Mouse (Mus musculus): ENCODE results near the gene Gps2. TPM values are rescaled to one million over a fixed set of nuclear protein-coding genes. Genes with fewer than 3 reads are reported as not detected.
"Not testable (repeated sequence)": the region's sequence is repeated elsewhere in the genome, so short reads cannot be mapped to it uniquely, and the experiment has no call there.

Gps2 gene
- polyA plus RNA-seq, 1 experiment from 2014 or later = 89.0 TPM

DNA sequence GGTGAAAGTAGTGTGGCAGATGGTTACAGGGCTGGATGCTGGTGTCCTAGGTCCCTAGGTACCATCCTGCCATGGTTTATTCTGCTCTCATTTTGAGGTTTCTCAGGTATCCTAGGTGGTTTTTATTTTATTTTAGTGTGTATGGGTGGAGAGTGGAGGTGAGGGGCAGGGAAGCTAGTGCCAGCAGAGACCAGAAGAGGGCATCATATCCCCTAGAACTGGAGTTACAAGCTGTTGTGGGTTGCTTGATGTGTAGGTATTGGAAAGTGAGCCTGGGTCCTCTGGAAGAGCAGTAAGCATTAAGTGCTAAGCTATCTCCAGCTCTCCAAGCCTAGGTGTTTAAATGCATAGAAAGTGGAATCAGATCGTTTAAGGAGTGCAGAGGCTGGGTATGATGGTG is 38.6 kb downstream of the Gps2 start:
- Histone ChIP-seq H3K36me3 (ENCODE audit: control insufficient read depth, insufficient read depth, low read length) (no peaks in the 10 kb centered on the region), H3K27me3 (ENCODE audit: control insufficient read depth, insufficient read depth, low read length) (no peaks in the 10 kb centered on the region), H3K27ac (ENCODE audit: low read depth, low read length) (no peak overlapping the region), H3K9me3 (ENCODE audit: control insufficient read depth, low read length) (no peaks in the 10 kb centered on the region), H3K4me3 (ENCODE audit: low read depth, low read length) (no peak overlapping the region), H3K9ac (ENCODE audit: low read depth, low read length) (no peak overlapping the region), H3K4me1 (replicated peaks; ENCODE audit: control insufficient read depth, insufficient read depth, low read length) (peaks cover 6% of the 10 kb centered on the region; the same call in 1 of the 2 replicates), H3K4me2 (replicated peaks; ENCODE audit: low read depth, low read length) (no peak overlapping the region)
- no peak for ATAC-seq (ENCODE audit: low FRiP score)
- DNase-seq (ENCODE audit: low spot score) = no peak
- WGBS = 55% methylated on average over 1 of the region's 1 CpGs

DNA sequence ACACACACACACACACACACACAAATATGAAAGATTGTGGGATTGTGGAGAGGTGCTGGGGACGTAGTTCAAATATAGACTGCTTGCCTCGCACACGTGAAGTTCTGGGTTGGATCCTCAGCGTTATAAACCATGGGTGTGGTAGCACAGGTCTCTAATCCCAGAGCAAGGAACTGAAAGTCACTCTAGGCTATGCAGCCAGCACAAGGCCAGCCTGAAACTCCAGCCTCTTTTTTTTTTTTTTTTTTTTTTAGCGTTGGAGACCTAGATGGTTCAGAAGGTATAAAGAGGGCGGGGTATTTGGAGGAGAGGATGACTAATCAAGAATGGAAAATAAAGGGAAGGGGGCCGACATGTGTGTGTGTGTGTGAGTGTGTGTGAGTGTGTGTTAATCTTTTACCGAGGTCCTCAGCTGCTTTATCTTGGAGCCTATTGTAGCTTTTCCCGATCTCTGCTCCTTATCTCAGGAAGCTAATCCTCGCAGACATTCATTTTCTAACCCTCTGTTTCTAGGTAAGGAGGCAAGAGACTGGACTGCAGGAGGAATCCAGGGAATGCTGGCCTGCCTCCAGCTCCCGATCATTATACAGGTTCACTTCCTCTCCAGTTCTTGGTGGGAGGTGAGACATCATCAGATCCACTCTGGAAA is 39.7 kb downstream of the Gps2 start:
- no peak overlapping the region for H3K27ac ChIP-seq (ENCODE audit: low read depth, low read length)
- peaks cover 3% of the 10 kb centered on the region; the same call in 1 of the 2 replicates for H3K4me1 ChIP-seq (replicated peaks; ENCODE audit: control insufficient read depth, insufficient read depth, low read length)
- DNase-seq (ENCODE audit: low spot score) (no peak), ATAC-seq (ENCODE audit: low FRiP score) (no peak)
- H3K4me3 ChIP-seq (ENCODE audit: low read depth, low read length) = no peak overlapping the region
- no peaks in the 10 kb centered on the region for H3K27me3 ChIP-seq (ENCODE audit: control insufficient read depth, insufficient read depth, low read length)
- no peaks in the 10 kb centered on the region for H3K9me3 ChIP-seq (ENCODE audit: control insufficient read depth, low read length)
- 75% methylated on average over 11 of the region's 11 CpGs for WGBS
- no peaks in the 10 kb centered on the region for H3K36me3 ChIP-seq (ENCODE audit: control insufficient read depth, insufficient read depth, low read length)
- H3K4me2 ChIP-seq (replicated peaks; ENCODE audit: low read depth, low read length) = no peak overlapping the region
- no peak overlapping the region for H3K9ac ChIP-seq (ENCODE audit: low read depth, low read length)

DNA sequence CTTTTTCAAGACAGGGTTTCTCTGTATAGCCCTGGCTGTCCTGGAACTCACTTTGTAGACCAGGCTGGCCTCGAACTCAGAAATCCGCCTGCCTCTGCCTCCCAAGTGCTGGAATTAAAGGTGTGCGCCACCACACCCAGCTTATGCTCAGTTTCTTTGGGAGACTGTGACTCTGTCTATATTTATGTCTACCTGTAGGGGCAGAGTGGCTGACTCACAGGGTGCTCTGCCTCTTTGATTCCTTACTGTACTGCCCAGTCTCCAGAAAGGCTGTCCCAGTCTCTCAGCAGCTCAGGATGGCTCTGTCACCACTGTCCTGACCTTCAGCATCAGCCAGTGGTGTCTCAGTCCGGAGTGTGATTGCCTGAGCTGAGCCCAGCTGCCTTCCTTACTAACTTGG is 41.9 kb downstream of the Gps2 start:
- ATAC-seq (ENCODE audit: low FRiP score); H3K4me2 ChIP-seq (replicated peaks; ENCODE audit: low read depth, low read length); H3K9me3 ChIP-seq (ENCODE audit: control insufficient read depth, low read length); H3K4me1 ChIP-seq (replicated peaks; ENCODE audit: control insufficient read depth, insufficient read depth, low read length); DNase-seq (ENCODE audit: low spot score); H3K9ac ChIP-seq (ENCODE audit: low read depth, low read length); H3K27ac ChIP-seq (ENCODE audit: low read depth, low read length); H3K27me3 ChIP-seq (ENCODE audit: control insufficient read depth, insufficient read depth, low read length); H3K36me3 ChIP-seq (ENCODE audit: control insufficient read depth, insufficient read depth, low read length); H3K4me3 ChIP-seq (ENCODE audit: low read depth, low read length): not testable (repeated sequence)
- 80% methylated on average over 4 of the region's 4 CpGs for WGBS

DNA sequence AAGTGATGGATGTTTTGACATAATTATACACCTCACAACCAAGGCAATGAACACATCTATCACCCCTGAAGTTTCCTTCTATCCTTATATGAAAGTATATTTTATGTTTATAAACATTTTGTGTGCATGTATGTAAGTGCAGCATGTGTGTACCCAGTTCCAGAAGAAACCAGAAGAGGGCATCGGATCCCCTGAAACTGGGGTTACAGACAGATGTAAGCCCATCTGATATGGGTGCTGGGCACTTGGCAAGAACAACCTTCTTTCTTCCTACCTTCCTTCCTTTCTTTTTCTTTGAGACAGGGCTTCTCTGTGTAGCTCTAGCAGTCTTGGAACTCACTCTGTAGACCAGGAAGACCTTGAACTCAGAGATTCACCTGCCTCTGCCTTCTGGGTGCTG is 42.5 kb downstream of the Gps2 start:
- WGBS = 76% methylated on average over 1 of the region's 1 CpGs
- no peak for ATAC-seq (ENCODE audit: low FRiP score)
- no peak overlapping the region for H3K4me3 ChIP-seq (ENCODE audit: low read depth, low read length)
- no peak overlapping the region for H3K27ac ChIP-seq (ENCODE audit: low read depth, low read length)
- no peaks in the 10 kb centered on the region for H3K27me3 ChIP-seq (ENCODE audit: control insufficient read depth, insufficient read depth, low read length)
- H3K4me2 ChIP-seq (replicated peaks; ENCODE audit: low read depth, low read length) = no peak overlapping the region
- H3K9ac ChIP-seq (ENCODE audit: low read depth, low read length) = no peak overlapping the region
- no peaks in the 10 kb centered on the region for H3K4me1 ChIP-seq (replicated peaks; ENCODE audit: control insufficient read depth, insufficient read depth, low read length)
- no peak for DNase-seq (ENCODE audit: low spot score)
- no peaks in the 10 kb centered on the region for H3K36me3 ChIP-seq (ENCODE audit: control insufficient read depth, insufficient read depth, low read length)
- H3K9me3 ChIP-seq (ENCODE audit: control insufficient read depth, low read length) = no peaks in the 10 kb centered on the region

DNA sequence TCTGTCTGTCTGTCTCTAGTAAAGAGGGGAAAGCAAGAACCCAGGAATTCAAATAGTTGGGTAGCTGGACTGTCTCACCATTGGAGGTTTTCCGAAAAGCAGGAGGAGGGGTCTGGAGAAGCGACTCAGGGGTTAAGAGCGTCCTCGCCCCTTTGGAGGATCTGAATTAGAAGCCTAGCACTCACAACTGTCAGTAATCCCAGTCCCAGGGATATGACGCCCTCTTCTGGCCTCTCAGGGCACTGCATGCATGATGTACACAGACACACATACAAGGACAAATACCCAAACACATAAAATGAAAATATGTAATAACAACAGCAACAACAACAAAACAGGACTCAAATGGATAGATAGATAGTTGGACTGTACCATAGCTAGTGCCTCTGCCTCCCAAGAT is 46.9 kb downstream of the Gps2 start:
- no peaks in the 10 kb centered on the region for H3K9me3 ChIP-seq (ENCODE audit: control insufficient read depth, low read length)
- 29% methylated on average over 5 of the region's 5 CpGs for WGBS
- H3K4me2 ChIP-seq (replicated peaks; ENCODE audit: low read depth, low read length) = no peak overlapping the region
- H3K4me3 ChIP-seq (ENCODE audit: low read depth, low read length) = no peak overlapping the region
- DNase-seq (ENCODE audit: low spot score) (peak; percentile 24), ATAC-seq (ENCODE audit: low FRiP score) (no peak)
- H3K27me3 ChIP-seq (ENCODE audit: control insufficient read depth, insufficient read depth, low read length) = peaks cover 34% of the 10 kb centered on the region
- no peak overlapping the region for H3K9ac ChIP-seq (ENCODE audit: low read depth, low read length)
- H3K27ac ChIP-seq (ENCODE audit: low read depth, low read length) = no peak overlapping the region
- H3K4me1 ChIP-seq (replicated peaks; ENCODE audit: control insufficient read depth, insufficient read depth, low read length) = no peaks in the 10 kb centered on the region; the same call in 1 of the 2 replicates
- H3K36me3 ChIP-seq (ENCODE audit: control insufficient read depth, insufficient read depth, low read length) = no peaks in the 10 kb centered on the region

DNA sequence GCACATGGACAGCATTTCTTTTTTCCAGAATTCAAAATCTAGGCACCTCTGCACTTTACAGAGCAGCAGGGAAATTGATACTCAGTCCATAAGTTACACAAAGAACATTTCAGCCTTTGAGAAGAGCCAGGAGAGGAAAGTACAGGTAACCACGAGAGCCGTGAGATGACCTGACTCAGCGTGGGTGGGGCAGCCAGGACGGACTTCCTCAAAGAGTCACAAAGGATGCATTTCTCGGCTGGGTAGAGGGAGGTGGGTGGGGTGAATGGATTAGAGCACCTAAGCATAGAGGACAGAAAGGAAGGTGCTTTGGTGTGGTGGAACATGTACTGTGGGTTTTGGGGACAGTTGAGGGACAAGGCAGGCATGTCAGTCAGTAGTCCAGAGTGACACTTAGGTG is 48.2 kb downstream of the Gps2 start:
- Histone ChIP-seq H3K4me2 (replicated peaks; ENCODE audit: low read depth, low read length) (no peak overlapping the region), H3K4me1 (replicated peaks; ENCODE audit: control insufficient read depth, insufficient read depth, low read length) (peaks cover 2% of the 10 kb centered on the region; the same call in 1 of the 2 replicates), H3K9ac (ENCODE audit: low read depth, low read length) (no peak overlapping the region), H3K9me3 (ENCODE audit: control insufficient read depth, low read length) (no peaks in the 10 kb centered on the region), H3K4me3 (ENCODE audit: low read depth, low read length) (no peak overlapping the region), H3K27me3 (ENCODE audit: control insufficient read depth, insufficient read depth, low read length) (peaks cover 46% of the 10 kb centered on the region), H3K36me3 (ENCODE audit: control insufficient read depth, insufficient read depth, low read length) (no peaks in the 10 kb centered on the region), H3K27ac (ENCODE audit: low read depth, low read length) (no peak overlapping the region)
- WGBS = 55% methylated on average over 5 of the region's 5 CpGs
- ATAC-seq (ENCODE audit: low FRiP score) (no peak), DNase-seq (ENCODE audit: low spot score) (no peak)

DNA sequence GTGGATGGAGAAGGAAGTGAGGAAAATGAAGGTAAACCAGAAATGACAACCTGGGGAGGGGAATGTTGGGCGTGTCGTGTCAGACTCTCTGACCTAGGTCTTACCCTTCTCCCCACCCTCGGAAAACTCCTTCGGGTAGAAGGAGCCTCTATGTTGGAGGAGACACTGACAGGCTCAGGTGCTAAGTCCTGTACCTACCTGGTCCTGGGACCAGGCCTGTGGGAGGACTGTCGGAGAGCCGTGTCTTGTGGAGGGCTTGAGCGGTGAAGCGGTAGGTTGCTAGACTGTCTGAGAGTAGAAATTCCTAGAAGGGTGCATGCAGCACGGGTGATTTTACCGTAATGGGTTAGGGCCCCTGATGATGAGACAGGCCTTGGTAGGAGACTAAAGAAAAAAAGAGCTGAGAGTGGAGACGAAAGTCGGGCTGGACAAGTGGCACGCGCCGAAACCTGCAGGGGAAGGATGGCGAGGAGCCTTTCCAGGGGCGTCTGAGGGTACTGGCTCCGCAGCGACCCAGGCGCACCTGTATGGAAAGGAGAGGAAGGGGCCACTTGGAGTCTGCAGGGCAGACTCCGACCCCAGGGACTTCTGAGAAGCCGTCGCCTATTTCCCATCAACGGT is 51.1 kb downstream of the Gps2 start, which contains the start of gene Cldn7:
TSS of gene Cldn7 (plus strand) at position 130 of the 621 bp plus-strand sequence.
- H3K4me2 ChIP-seq (replicated peaks; ENCODE audit: low read depth, low read length) = no peak within 1 kb of the TSS

DNA sequence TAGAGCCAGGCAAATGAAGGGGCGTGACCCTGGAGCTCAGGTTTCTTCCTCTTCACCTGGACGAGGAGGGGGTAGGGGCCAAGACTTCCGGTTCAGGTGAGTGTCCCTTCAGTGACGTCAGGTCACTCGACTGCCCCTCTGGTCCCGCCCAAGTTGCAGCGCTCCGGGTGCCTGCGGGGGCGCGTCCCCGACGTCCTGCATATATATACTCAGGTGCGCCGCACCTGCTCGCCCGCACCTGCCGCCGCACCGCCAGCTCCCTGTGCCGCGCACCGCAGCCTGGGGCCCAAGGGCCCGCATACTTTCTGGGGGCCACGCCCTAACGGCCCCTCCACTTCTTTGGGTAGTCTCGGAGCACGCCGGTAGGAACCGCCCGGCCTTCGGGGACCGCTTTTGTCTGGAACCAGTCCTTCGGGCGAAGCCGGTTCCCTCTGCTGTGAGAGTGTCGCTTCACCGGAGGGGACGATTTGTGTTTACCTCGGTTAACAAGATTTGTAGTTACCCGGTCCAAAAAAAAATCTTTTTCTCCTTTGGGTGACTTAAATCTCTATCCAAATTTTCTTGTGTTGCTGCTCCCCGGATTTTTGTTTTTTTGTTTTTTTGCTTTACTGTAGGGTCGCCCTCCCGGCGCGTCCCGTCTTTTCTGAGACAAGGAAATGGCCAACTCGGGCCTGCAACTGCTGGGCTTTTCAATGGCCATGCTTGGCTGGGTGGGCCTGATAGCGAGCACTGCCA is 51.8 kb downstream of the Gps2 start:
- peak overlapping the region; percentile 20 for H3K4me3 ChIP-seq (ENCODE audit: low read depth, low read length)
- WGBS = 3% methylated on average over 49 of the region's 49 CpGs
- no peak overlapping the region for H3K27ac ChIP-seq (ENCODE audit: low read depth, low read length)
- no peak overlapping the region; the same call in 1 of the 2 replicates for H3K9ac ChIP-seq (ENCODE audit: low read depth, low read length)
- no peaks in the 10 kb centered on the region for H3K9me3 ChIP-seq (ENCODE audit: control insufficient read depth, low read length)
- 0 out of 2 replicates have a peak, but pooled peaks cover 1% of the 10 kb centered on the region for H3K36me3 ChIP-seq (ENCODE audit: control insufficient read depth, insufficient read depth, low read length)
- peaks cover 57% of the 10 kb centered on the region for H3K27me3 ChIP-seq (ENCODE audit: control insufficient read depth, insufficient read depth, low read length)
- DNase-seq (ENCODE audit: low spot score) (peak; percentile 44), ATAC-seq (ENCODE audit: low FRiP score) (no peak)
- H3K4me1 ChIP-seq (replicated peaks; ENCODE audit: control insufficient read depth, insufficient read depth, low read length) = peaks cover 2% of the 10 kb centered on the region; the same call in 1 of the 2 replicates
- no peak overlapping the region for H3K4me2 ChIP-seq (replicated peaks; ENCODE audit: low read depth, low read length)

More for the DNA sequence above, 51.1 kb downstream of the Gps2 start, which contains the start of gene Cldn7:
- 12% methylated on average over 24 of the region's 24 CpGs for WGBS
- no peak within 1 kb of the TSS for H3K9ac ChIP-seq (ENCODE audit: low read depth, low read length)
- H3K4me1 ChIP-seq (replicated peaks; ENCODE audit: control insufficient read depth, insufficient read depth, low read length) = peaks cover 2% of the 10 kb centered on the region; the same call in 1 of the 2 replicates
- no peak for ATAC-seq (ENCODE audit: low FRiP score)
- peak; percentile 33 for DNase-seq (ENCODE audit: low spot score)
- H3K36me3 ChIP-seq (ENCODE audit: control insufficient read depth, insufficient read depth, low read length) = no peaks in the 10 kb centered on the region
- no peaks in the 10 kb centered on the region for H3K9me3 ChIP-seq (ENCODE audit: control insufficient read depth, low read length)
- no peak within 1 kb of the TSS for H3K27ac ChIP-seq (ENCODE audit: low read depth, low read length)
- peak within 1 kb of the TSS; percentile 19; the same call in 1 of the 2 replicates for H3K4me3 ChIP-seq (ENCODE audit: low read depth, low read length)
- peaks cover 57% of the 10 kb centered on the region for H3K27me3 ChIP-seq (ENCODE audit: control insufficient read depth, insufficient read depth, low read length)
